Mouse (Mus musculus): ENCODE data around the gene Hamp2.
"Not testable (repeated sequence)": the region's sequence is repeated elsewhere in the genome, so short reads cannot be mapped to it uniquely, and the experiment has no call there.

Hamp2 gene

DNA sequence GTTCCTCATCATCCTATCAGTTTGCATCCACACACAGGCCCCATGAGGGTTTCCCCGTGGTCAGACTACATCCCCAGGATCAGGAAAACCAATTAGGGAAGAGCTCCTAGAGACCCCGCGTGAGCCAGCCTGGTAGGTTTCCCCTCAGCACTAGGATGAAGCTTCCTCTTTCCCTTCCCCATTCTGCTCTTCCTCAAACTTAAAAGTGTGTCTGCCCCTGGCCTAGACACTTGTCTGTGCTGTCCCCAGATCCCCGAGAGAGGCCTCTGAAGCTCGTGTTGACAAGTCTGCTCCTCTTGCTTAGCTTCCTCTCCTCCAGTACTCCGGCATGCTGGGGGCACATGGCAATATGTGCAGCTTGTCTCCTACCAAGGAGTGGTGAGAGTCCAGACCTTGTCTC lies 29.0 kb upstream of the Hamp2 start:
- DNase-seq (ENCODE audit: low read depth, low spot score): no peak

DNA sequence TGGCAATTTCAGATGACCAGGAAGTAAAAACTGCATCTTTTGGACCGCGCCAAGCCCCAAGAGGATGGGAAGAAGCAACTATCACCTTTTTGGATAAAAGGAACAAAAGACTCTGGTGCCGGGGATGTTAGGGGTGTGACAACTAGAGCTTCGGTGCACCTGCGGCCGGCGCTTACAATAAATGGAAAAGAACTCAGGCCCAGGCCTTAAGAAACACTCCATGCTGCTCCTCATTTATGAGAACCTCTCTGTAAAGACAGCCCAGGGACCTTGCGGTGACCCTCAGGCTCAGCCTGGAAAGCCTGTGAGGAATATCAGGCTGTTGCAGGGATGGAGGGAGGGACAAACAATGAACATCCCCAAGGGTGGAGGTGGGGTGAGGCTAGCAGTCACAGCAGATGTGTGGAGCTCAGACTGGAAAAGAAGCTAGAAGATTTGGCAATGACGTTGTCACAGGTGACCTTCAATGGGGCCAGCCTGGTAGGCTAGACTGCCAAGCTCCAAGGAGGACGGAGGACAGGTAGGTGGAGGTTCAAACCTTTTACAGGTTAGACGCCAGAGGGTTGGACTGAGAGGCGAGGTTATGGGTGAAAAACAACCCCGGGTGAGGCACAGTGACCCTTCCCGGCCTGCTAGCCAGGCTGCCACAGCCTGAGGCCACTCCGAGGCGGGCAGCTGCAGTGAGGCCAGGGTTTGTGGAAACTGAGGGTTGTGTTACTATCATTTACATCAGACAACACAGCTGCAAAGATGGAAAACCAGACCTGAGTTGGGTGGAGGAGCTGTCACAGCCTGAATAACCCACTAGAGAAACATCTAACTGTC lies 28.2 kb upstream of the Hamp2 start:
- no peak for DNase-seq (ENCODE audit: low read depth, low spot score)

DNA sequence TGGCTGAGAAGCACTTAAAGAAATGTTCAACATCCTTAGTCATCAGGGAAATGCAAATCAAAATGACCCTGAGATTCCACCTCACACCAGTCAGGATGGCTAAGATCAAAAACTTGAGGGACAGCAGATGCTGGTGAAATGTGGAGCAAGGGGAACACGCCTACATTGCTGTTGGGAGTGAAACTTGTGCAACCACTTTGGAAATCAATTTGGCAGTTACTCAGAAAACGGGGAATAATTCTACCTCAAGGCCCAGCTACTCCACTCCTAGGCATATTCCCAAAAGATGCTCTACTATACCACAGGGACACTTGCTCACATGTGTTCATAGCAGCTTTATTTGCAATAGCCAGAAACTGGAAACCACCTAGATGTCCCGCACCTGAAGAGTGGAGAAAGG lies 25.4 kb upstream of the Hamp2 start:
- DNase-seq (ENCODE audit: low read depth, low spot score): not testable (repeated sequence)

DNA sequence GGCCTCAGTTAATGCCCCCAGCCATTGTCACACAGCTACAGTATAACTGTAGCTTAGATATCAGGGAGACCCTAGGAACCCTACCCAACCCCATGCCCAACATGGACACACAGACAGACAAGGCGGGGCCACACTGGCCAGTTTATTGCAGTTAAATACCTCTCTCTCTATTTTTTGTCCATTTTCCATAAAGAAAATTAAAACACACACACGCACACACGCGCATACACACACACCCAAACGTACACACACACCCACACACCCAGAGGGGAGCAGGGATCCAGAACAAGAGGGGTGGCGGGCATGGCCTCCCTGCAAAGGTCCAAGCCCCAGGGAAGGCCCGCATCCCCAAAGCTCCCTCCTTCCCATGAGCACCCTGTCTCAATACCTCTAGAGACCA lies 21.4 kb upstream of the Hamp2 start:
- DNase-seq (ENCODE audit: low read depth, low spot score): no peak

GRCm38 (mm10) chr7:30945466-30945865 lies 21.0 kb upstream of the Hamp2 start:
- not testable (repeated sequence) for DNase-seq (ENCODE audit: low read depth, low spot score)

DNA sequence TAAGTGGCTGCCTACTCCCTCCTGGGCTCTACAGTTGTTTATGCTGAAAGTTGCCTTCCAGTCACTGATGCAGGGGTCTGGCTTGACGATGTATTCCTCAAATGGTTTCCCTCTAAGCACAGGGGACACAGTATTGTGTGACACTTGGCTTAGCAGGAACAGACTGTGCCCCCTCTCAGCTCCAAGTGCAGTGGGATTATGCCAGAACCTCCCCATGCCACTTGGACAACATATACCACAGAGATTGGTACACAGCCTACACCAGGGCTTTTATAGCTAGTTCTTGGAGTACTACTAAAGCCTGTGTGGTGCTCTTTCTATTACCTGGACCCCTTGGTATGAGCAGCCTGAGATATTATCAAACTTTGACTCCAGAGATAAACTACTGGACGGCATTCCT lies 20.2 kb upstream of the Hamp2 start:
- DNase-seq (ENCODE audit: low read depth, low spot score): not testable (repeated sequence)

GRCm38 (mm10) chr7:30943909-30944635 lies 19.6 kb upstream of the Hamp2 start, which contains the start of gene Hamp:
Gene Hamp, minus strand, starts transcription at chr7:30944032.
- DNase-seq (ENCODE audit: low read depth, low spot score): no peak

DNA sequence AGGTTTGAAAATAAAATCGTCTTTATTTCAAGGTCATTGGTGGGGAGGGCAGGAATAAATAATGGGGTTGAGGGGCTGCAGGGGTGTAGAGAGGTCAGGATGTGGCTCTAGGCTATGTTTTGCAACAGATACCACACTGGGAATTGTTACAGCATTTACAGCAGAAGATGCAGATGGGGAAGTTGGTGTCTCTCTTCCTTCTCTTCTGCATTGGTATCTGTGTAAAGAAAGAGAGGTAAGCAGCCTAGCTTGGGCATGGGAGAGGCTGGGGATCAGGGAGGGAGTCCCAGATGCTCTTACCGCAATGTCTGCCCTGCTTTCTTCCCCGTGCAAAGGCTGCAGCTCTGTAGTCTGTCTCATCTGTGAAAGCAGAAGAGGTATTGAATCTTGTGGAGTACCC lies 17.9 kb upstream of the Hamp2 start:
- not testable (repeated sequence) for DNase-seq (ENCODE audit: low read depth, low spot score)

- not testable (repeated sequence) for DNase-seq (ENCODE audit: low read depth, low spot score)
These were observed 15.6 kb upstream of the Hamp2 start for GRCm38 (mm10) chr7:30940070-30940469.

DNA sequence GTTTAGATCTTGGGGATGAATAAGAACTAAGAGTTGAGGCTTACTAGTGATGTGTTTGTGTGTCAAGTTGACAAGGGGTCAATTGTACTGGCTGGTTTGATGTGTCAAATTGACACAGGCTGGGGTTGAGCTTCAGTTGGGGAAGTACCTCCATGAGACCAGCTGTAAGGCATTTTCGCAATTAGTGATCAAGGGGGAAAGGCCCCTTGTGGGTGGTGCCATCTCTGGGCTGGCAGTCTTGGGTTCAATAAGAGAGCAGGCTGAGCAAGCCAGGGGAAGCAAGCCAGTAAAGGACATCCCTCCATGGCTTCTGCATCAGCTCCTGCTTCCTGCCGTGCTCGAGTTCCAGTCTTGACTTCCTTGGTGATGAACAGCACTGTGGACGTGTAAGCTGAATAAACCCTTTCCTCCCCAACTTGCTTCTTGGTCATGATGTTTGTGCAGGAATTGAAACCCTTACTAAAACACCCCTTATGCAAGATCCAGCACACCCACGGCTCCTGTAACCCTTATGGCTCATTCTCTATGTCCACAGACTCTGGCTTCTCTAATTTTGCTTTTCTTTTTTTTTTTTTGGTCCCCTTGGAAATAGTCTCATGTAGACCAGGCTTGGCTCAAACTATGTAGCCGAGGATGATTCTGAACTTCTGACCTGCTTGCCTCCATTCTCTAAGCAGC lies 11.1 kb upstream of the Hamp2 start:
- not testable (repeated sequence) for DNase-seq (ENCODE audit: low read depth, low spot score)

DNA sequence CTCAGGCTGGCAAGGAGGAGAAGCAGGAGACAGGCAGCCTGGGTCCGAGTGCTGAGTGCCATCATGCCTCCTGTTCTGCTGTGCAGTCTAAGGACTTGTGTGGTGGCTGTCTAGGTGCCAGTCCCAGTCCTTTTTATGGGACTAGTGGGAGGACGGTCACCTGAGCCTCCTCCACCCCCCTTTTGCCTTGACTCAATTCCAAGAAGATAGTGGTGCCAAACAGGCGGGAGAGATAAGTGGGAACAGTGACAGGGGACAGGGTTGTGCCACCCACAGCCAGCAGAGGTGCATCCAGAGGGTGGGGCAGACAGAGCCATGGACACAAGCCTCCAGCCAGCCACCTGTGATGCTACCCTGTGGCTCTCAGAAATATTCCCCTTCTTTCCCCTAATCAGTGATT lies 410 bp downstream of the Hamp2 start:
- DNase-seq (ENCODE audit: low read depth, low spot score): no peak

GRCm38 (mm10) chr7:30922490-30922889 lies 2.0 kb downstream of the Hamp2 start:
- not testable (repeated sequence) for DNase-seq (ENCODE audit: low read depth, low spot score)

GRCm38 (mm10) chr7:30920217-30920616 lies 4.3 kb downstream of the Hamp2 start:
- no peak for DNase-seq (ENCODE audit: low read depth, low spot score)

GRCm38 (mm10) chr7:30917219-30917618 lies 7.3 kb downstream of the Hamp2 start:
- DNase-seq (ENCODE audit: low read depth, low spot score): no peak

GRCm38 (mm10) chr7:30916713-30917112 lies 7.8 kb downstream of the Hamp2 start:
- no peak for DNase-seq (ENCODE audit: low read depth, low spot score)

GRCm38 (mm10) chr7:30914732-30915131 lies 9.7 kb downstream of the Hamp2 start, which contains the start of gene Mag:
Gene Mag, minus strand, starts transcription at chr7:30914873.
- DNase-seq (ENCODE audit: low read depth, low spot score): no peak

DNA sequence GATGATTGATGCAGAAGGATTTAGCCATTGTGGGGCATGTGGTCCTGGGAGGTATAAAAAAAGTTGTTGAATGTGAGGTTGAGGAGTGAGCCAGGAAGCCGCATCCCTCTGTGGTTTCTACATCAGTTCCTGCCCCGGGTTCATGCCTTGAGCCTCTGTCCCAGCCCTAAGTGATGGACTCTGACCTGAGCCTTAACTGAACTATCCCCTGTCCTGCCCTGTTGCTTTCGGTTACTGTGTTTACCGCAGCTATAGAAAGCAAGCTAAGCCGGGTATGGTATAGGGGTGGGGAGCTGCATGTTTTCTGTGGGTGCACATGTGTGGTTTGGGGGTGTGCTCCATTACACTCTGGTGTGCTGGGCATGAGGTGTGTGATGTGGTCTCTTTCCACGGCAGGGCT lies 14.7 kb downstream of the Hamp2 start:
- no peak for DNase-seq (ENCODE audit: low read depth, low spot score)

DNA sequence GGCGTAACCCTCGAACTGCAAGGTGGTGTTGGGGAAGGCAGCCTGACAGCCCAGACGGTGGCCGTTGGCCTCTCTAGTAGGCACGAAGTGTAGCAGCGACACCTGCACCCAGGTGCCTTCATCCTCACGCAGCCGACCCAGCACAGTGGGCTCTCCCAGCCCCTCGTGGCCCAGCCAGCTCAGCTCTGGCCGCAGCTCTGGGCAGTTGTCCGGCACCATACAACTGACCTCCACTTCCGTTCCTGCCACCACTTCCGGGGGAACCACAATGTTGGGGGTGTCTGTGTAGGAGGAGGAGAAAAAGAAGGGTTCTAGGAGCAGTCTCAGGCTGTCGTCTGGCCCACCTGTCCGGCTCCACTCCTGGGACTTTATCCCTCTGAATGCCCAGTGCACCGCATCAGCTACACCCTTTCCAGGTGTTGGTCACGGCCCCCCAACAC lies 15.5 kb downstream of the Hamp2 start:
- DNase-seq (ENCODE audit: low read depth, low spot score): no peak

GRCm38 (mm10) chr7:30908277-30908991 lies 16.0 kb downstream of the Hamp2 start:
- no peak for DNase-seq (ENCODE audit: low read depth, low spot score)

DNA sequence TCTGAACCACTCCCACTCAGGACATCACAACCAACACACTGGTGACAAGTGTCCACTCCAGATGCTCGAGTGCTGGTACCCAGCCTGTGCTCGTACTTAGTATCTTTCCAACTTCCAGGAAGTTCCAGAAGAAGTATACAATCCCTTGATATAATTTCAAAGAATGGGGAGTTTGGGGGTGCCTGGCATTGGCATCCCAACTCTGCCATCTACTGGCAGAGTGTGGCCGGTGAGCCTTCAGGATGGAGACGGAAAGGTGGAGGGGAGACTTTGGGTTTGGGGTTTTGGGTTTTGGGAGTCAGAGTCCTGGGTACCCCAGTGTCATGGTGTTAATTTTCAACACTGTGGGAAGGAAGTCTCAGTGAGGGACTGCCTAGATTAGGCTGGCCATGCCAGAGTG lies 20.4 kb downstream of the Hamp2 start:
- DNase-seq (ENCODE audit: low read depth, low spot score): no peak

DNA sequence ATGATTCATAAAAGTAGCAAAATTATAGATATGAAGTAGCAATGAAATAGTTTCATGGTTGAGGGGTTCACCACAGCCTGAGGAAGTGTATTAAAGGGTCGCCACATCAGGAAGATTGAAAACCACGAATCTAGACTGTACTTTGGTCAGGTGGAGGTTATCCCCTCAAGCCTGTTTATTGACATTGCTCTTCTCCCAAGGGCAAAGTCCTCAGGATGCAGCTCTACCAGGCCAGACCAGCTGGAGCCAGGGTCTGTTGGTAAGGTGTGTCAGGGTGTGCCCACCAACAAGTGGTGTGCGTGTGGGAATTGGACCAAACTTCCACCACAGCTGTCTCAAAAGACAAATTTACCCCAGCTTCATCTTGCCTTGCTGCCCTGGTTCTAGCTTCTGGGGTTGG lies 29.3 kb downstream of the Hamp2 start:
- no peak for DNase-seq (ENCODE audit: low read depth, low spot score)

DNA sequence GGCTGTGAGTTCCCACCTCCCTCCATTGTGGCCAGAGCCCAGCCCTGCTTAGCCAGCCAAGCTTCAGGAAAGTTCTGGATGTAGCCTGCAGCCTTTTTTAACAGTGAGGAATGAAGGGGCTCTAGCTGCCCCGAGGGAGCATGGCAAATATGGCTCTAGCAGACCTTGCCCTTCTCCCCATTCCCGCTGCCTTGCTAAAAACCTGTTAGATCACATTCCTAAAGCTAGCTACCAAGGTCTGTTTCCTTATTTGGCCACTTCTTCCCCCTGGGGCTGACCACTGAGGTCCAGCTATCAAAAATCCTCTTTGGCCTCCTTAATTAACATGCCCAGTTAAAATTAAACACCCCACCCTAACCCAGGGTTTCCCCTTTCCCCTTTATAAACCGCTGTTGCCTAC lies 32.0 kb downstream of the Hamp2 start:
- no peak for DNase-seq (ENCODE audit: low read depth, low spot score)
